Mouse (Mus musculus) left cerebral cortex, postnatal 25 days (tissue): Measurements from ENCODE around the gene Tmem160. TPM values are rescaled to one million over a fixed set of nuclear protein-coding genes. Genes with fewer than 3 reads are reported as not detected.

Experiments
- DNase-seq, 2 experiments: peaks; one replicate each; pipeline ENCODE4 v3.0.0; 2022; ENCODE audit warnings: low spot score in 2 of 2, mixed read lengths in 1 of 2
- intact Hi-C: fragments of 180-260 bp; cut with DNase I; formaldehyde crosslinking; loops from one replicate; pipeline ENCODE4 v1.15.1; 2025
- total RNA-seq, 2 experiments: library from RNA; stranded (reverse); gene quantifications; 2 replicates each; pipeline ENCODE4 v1.2.3; 2021

Gene Tmem160
- total RNA-seq, 2 experiments from 2014 or later: 66.5 to 80.1 TPM

DNA sequence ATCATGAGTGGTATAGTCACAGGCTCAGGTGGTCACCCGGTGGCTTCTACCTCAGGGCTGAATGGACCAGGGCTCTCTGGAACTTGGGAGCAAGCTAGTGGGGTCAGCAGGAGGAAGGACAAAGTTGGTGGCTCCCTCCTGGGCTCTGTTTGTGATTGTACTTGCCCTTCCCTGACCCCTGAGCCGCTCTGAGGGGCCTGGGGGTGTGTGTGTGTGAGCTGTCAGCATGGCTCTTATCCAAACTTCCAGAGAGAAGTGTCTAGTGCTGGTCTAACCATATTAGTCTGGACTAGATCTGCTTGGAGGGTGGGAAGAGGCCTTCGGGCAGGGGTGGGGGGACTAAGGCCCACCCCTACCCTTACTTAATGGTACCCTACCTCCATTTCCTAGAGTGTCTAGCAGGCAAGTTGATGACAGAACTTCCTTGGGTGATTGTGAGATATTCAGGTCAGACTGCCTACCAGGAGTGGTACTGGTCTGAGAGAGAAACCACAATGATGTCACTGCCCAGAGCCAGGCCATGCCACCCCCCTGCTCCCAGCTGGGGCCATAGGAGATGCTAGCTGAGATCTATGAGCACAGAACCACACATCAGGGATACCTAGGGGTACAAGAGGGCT is 19.1 kb upstream of the Tmem160 start:
- intact Hi-C loops: no loop called here
- DNase-seq: no peak

DNA sequence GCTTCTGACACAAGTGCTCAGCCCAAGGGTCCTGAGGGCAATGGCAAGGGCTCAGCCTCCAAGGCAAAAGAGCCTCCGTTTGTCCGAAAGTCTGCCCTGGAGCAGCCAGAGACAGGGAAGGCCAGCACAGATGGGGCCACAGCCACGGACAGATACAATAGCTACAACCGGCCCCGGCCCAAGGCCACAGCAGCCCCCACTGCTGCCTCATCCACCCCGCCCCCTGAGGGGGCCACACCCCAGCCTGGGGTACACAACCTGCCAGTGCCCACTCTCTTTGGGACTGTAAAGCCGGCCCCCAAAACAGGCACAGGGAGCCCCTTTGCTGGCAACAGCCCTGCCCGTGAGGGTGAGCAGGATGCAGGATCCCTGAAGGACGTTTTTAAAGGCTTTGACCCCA is 17.5 kb upstream of the Tmem160 start:
- intact Hi-C loops: no loop called here

DNA sequence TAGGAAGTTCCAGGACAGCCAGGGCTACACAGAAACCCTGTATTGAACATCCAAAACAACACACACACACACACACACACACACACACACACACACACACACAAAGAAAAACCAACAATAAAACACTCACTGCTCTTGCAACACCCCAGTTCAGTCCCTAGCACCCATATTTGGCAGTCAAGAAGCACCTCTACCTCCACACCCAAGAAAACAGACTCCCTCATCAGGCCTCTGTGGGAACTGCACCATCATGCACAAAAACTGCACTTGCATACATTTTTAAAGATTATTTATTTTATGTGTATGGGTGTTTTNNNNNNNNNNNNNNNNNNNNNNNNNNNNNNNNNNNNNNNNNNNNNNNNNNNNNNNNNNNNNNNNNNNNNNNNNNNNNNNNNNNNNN is 11.3 kb upstream of the Tmem160 start:
- DNase-seq: no peak
- intact Hi-C loops: no loop called here

More for the DNA sequence above, 17.5 kb upstream of the Tmem160 start:
- DNase-seq: no peak

DNA sequence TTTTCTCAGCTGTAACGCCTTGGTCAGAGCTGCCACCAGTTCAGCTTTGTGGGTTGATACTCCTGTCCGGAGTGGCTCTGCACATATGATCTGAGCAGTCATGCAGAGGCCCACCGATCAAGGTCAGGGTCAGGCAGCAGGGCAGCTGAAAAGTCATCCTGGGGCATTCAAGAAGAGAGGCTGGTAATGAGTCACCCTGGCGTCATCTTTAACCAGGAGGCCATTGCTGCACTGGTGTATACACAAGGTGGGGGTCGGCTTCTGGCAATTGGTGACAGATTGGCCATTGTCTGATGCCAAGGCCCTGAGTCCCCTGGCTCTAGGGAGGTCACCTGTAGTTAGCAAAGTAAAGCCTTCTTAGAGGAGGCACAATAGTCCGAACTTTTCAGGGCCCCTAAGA is 923 bp upstream of the Tmem160 start:
- intact Hi-C loops: no loop called here
- DNase-seq: no peak

DNA sequence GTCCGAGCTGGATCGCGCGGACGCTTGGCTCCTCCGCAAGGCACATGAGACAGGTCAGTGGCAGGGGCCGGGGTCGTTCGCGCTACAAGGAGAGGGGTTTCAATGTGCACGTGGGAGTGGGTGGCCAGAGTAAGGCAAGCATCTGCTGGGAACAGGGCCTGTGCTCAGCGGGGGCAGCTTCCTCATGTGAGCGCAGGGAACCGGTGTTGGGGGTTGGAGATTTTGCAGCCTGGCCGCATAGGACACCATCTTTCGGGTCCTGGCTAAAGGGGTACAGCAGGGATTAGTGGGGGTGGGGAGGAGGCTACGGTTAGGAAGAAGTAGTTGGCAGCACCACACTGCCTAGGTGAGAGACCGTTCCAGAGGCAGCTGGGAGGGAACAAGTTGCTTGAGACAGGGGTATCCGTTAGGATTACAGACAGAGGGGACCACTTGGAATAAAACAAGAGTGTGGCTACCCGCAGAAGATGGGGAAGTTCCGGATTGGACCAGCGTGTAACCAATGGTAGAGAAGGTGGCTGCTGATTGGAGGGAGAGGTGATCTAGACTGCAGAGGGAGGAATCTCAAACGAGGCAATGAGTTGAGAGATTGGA is 636 bp downstream of the Tmem160 start:
- intact Hi-C loops: no loop called here
- DNase-seq: peak; percentile 66 to 90

DNA sequence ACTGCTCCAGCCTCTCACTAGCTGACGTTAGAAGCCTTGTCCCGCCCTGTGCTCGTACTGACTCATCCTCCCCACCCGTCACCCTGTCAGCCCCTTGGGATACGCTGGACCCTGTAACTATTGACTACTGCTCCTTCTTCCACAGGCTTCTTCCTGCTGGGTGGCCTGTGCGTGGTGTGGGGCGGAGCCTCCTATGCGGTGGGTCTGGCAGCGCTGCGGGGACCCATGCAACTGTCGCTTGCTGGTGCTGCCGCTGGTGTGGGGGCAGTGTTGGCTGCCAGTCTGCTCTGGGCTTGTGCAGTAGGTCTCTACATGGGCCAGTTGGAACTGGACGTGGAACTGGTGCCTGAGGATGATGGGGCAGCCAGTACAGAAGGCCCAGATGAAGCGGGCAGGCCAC is 2.4 kb downstream of the Tmem160 start:
- intact Hi-C loops: no loop called here
- no peak for DNase-seq

DNA sequence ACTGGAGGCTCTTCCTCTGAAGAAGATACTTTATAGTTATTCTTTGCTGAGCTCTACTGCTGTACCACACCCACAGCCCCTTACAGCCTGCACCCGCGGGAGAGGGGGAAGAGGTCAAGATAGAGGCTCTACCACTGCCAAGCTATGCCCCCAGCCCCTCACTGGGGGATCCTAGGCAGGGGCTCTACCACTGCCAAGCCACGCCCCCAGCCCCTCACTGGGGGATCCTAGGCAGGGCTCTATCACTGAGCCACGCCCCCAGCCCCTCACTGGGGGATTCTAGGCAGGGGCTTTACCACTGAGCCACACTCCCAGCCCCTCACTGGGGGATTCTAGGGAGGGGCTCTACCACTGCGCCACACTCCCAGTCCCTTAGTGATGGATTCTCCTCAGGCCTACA is 3.7 kb downstream of the Tmem160 start:
- intact Hi-C loops: no loop called here
- DNase-seq: no peak

DNA sequence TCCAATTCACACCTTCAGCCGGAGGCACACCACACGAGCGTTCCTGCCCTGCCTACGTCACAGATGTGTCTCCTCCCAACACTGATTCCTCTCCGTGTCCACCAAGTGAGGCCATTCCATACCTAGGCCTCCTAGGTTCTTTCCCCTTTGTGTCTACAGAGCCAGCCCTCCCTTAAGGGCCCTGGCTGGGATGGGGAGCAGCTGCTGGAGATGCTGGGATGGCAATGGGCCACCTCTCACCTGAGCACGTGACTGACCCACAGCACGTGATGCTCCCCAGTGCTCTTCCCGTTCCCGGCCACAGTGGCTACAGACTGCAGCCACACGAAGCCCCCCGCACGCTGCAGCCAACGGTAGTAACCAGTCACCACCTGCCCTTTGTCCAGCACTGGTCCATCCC is 8.0 kb downstream of the Tmem160 start:
- intact Hi-C loops: no loop called here
- DNase-seq: no peak

DNA sequence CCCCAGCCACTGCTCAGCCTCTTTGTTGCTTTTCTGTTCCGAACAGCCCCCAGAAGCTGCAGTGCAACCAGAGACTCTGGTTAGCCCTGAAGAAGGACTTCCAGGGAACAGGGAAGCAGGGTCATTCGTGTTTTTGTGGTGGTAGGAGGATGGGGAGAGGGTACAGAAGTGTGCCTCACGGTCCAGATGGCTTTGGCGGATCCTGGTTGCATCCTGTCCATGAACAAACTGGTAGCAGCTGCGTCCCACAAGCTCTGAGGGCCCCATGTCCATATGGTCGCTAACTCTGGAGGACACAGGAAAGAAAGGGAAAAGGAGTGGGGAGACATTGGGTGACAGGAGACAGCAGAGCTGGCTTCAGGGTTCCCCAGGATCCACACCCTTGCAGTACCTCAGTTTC is 8.6 kb downstream of the Tmem160 start:
- intact Hi-C loops: no loop called here
- no peak for DNase-seq

DNA sequence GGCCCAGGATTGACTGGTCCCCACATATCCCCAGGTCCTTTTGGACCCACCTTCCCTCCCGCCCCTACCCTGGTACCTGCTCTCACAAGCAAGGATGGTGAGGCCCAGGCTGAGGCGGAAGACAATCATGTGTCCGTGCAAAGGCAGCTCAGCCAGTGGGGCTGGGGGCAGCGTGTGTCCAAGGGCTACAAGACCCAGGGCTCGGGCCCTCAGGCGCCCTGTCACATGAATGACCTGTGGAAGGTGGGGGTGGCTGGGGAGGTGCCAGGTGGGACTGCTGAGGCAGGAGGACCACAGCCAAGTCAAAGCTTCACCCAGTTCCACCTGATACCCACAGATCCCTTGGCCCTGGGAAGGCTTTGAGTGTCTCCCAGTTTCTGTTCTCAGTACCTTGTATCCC is 9.1 kb downstream of the Tmem160 start:
- intact Hi-C loops: no loop called here
- no peak for DNase-seq

DNA sequence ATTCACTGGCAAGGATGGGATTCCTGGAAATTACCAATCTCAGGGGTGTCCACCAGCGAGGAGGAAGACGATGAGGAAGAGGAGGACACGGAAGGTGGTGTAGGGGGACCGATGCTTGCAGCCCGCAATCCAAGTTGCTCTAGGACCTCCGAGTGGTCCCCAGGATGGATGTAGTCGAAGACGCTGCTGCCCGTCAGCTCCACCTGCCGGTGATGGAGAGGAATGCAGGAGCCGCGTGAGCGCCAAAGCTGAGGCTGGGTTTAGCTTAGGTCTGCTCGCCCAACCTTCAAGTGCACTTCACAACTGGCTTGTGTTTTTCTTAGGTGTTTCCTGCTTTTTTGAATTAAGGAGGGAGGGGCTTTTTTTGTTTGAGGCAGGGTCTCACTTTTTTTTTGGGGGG is 10.6 kb downstream of the Tmem160 start:
- DNase-seq: peak; percentile 80 to 81
- intact Hi-C loops: loop anchor here (1.0 kb wide), 1 partner anchor 67 kb away; no protein-coding TSS in a partner anchor

DNA sequence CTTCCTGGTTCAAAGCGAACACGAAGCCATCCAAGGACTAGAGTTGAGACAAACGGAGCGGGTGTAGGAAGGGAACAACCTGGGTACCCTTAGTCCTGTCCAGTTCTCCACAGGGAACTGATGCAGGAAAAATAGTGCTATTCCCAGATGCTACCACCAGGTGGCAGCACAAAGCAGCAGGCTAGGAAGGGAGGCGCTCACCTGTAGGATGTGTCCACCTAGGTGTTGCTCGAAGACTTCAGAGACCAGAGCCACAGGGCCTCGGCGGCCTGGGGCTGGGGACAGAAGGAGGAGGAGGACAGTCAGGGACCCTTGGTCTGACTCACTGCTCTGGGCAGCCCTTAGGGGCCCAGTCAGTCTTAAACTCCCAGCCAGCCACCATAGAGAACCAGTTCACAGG is 12.6 kb downstream of the Tmem160 start:
- DNase-seq: peak; percentile 55 to 66
- intact Hi-C loops: loop anchor here (2.0 to 5.0 kb wide), 2 partner anchors 78 to 154 kb away; partner anchors contain the start of gene Sae1

DNA sequence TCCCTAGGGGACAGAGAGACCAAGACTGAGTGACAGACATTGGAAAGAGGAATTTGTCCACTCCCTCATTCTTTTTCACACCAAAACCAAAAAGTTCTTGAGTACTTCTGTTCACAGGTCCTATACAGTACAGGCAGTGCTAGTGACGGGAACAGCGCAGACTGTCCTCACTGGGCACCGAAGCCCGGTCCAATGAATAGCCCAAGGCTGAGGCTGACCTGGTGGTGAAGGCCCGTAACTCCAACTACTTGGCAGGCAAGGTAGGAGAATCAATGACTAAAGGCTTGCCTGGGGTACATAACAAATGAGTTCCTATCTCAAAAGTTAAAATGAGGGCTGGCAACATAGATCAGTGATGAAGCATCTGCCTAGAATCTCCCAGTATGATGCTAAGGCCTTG is 13.0 kb downstream of the Tmem160 start:
- DNase-seq: no peak
- intact Hi-C loops: loop anchor here (2.0 to 5.0 kb wide), 2 partner anchors 78 to 153 kb away; partner anchors contain the start of gene Sae1

DNA sequence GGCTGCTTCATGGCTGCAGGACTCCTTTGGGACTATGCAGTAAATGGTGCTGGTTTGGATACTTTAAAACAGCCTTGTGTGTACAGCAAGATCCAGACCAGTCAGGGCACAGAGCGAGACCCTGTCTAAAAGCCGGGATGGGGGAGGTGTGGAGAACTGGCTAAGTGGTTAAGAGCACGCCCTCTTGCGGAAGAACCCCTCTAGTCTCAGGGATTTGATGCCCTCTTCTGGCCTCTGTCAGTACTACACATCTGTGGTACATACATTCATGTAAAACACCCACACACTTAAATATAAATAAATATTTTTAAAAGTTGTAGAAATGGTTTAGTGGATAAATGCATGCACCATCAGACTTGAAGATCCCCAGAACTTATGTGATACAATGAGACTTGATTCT is 14.0 kb downstream of the Tmem160 start:
- DNase-seq: no peak
- intact Hi-C loops: loop anchor here (5.0 kb wide), 1 partner anchor 79 kb away; the partner anchor contains the start of gene Sae1

DNA sequence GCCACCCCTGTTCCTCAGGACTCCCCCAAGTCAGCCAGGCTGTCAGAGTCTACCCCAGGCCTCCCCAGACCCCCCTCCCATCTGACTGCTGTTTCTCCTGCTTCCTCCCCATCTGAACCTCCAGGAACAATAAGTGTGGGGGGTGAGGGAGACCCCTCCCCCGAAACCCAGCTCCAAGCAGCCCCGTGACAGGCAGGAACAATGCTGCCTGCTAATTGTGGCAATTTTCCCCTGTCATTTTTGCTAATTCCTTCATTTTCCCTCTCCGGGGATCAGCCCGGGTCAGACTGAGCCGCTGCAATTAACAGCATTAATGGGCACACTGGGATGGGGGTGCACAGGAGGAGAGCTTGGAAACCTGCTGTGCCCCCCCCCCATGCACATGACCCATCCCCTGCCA is 15.5 kb downstream of the Tmem160 start:
- intact Hi-C loops: loop anchor here (5.0 kb wide), 1 partner anchor 81 kb away; the partner anchor contains the start of gene Sae1
- DNase-seq: no peak

DNA sequence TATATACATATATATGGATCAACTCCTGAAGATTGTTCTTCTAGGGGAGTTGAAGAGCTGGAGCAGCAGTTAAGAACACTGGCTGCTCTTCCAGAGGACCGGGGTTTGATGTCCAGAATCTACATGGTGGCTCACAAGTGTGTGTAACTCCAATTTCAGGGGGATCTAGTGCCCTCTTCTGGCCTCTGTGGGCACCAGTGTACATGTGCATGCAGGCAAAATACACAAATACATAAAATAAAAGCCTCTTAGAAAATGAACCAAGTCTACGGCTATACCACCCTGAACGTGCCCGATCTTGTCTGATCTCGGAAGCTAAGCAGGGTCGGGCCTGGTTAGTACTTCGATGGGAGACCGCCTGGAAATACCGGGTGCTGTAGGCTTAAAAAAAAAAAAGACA is 19.0 kb downstream of the Tmem160 start:
- no peak for DNase-seq

DNA sequence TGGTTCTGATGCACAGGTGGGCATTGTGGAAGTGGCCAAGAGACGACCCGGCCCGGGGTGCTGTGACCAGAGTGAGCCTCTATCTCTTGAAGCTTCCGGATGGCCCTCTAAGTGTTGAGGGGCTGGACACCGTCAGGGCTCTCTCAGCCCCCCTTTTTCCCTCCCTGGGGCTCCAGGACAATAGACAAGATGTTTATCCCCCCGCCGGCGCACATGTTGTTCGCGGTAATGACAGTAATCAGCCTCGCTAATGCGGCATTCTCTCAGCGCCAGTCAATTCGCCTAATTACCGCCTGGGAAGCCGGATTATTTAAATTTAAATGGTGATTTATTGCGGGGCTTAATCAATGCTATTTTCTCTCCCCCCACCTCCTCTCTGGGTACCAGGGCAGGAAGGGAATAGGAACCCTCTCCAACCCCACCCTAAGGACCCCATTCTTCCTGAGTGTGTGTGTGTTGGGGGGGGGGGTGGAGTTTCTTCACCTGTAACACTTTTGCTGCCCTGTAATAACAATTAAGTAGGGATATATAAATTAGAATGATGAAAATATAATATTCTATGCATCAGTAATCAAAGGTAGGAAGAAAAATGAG is 19.6 kb downstream of the Tmem160 start:
- intact Hi-C loops: no loop called here
- DNase-seq: no peak

More for the DNA sequence above, 19.0 kb downstream of the Tmem160 start:
- intact Hi-C loops: no loop called here

DNA sequence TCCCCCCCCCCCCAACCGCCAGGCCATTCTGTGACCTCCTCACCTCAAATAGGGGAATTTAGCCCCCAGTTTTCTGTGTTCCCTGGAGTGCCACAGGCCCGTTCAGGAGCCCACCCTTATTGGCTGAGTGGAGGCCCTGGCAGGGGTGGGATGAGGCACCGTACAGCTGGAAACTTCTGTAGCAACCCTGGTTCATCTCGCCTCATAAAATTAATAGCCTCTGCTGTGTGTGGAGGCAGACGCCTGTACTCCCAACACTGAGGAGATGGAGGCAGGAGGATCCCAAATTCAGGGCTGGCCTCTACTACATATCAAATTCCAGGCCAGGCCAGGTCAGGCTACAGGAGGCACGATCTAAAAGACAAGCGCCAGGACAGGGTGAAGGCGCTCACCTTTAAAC is 21.3 kb downstream of the Tmem160 start:
- intact Hi-C loops: no loop called here

DNA sequence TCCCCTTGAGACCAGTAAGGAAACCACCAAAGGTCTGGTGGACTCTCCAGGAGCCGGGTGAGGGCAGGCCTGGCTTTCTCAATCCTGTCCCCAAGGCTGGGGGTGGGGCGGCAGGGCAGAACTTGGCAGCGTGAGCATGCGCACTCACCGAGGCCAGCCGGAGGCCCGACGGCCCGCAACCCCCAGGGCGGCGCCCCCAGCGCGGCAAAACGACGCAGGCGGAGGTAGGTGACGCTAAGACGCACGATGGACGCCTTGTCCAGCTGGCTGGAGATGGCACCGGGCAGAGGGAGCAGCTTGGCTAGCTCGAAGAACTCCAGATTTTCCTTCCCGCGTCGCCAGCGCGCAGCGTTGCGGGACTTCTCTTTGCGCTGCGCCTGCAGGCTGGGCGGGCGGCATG is 21.9 kb downstream of the Tmem160 start:
- intact Hi-C loops: no loop called here
- DNase-seq: no peak

More for the DNA sequence above, 21.3 kb downstream of the Tmem160 start:
- DNase-seq: no peak

DNA sequence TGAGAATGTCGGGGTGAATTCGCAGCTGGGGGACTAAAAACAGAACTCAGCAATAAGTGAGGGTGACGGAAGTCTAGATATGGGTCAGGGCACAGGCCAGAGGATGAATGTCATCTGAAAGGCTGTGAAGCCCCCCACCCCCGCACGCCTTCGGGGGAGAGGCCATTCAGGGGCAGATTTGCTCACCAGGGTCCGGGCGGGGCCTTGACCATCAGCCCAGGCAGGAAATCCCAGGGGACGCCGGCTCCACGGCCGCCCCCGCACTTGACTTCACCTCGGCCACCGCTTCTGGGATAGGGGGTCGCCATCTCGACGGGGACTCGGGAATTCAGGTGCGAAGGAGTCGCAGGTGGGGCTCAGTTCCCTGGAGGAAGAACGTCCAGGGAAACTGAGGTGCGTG is 22.7 kb downstream of the Tmem160 start:
- no peak for DNase-seq

More for the DNA sequence above, 22.7 kb downstream of the Tmem160 start:
- intact Hi-C loops: no loop called here
